23 mouse cellular contexts compared by ENCODE assay signal in the genomic region with DNA sequence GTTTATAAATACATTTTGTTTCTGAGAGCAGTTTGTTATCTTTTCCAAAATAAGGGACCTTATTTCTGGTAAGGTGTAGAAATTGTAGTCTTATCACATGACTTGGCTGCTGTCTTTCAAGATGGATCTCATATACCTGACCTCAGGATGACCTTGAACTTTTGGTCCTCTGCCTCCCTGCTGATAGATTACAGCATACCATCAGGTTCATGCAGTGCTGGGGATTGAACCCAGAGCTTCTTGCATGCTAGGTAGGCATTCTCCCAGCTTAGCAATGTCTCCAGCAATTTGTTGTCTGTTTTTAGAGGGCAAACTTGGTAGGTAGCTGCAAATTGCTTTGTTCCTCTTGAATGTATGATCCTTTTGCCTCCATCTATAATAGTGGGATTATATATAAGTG.
"Had no signal": no experiment of that assay in that cellular context is flagged by ENCODE, and none has a peak within 500 bp of the region (broad histone marks: within the 10 kb centered on the region; RNA-seq: fewer than 3 reads in every experiment).

No protein-coding gene starts in this region.

- ATAC-seq: hindbrain, postnatal 0 days; intestine, embryonic 16.5 days; liver, embryonic 12.5 days had no signal

- H3K4me3 ChIP-seq: heart, adult 2 months; heart, embryonic 13.5 days; heart, embryonic 15.5 days; hindbrain, embryonic 13.5 days; hindbrain, embryonic 15.5 days; layer of hippocampus, adult 2 months; left cerebral cortex, adult 2 months; limb, embryonic 13.5 days; limb, embryonic 15.5 days; liver, embryonic 12.5 days had no signal

- H3K27ac ChIP-seq: heart, adult 2 months; heart, embryonic 13.5 days; heart, embryonic 15.5 days; hindbrain, embryonic 13.5 days; hindbrain, embryonic 15.5 days; hindbrain, postnatal 0 days; layer of hippocampus, adult 2 months; left cerebral cortex, adult 2 months; limb, embryonic 13.5 days; limb, embryonic 15.5 days; liver, embryonic 12.5 days; liver, embryonic 14.5 days had no signal

- H3K9me3 ChIP-seq: heart, embryonic 13.5 days; heart, embryonic 15.5 days; hindbrain, embryonic 13.5 days; hindbrain, embryonic 15.5 days; limb, embryonic 13.5 days; limb, embryonic 15.5 days; liver, embryonic 12.5 days had no signal

- DNase-seq: gastrocnemius, postnatal 14 days; gastrocnemius, postnatal 36 days; heart, adult 2 months; heart, postnatal 10 days; heart, postnatal 36 days; kidney, adult 18-20 months; kidney, adult 9 months; kidney, postnatal 10 days; kidney, postnatal 36 days; lung, adult 18-20 months had no signal

- H3K9ac ChIP-seq: heart, embryonic 13.5 days; heart, embryonic 15.5 days; hindbrain, embryonic 13.5 days; hindbrain, embryonic 15.5 days; limb, embryonic 13.5 days; limb, embryonic 15.5 days; liver, embryonic 12.5 days; liver, embryonic 14.5 days had no signal

- H3K4me2 ChIP-seq: heart, embryonic 11.5 days; heart, embryonic 13.5 days; heart, embryonic 15.5 days; hindbrain, embryonic 13.5 days; hindbrain, embryonic 15.5 days; limb, embryonic 13.5 days; limb, embryonic 15.5 days; liver, embryonic 12.5 days had no signal

- H3K27me3 ChIP-seq: heart, embryonic 13.5 days; heart, embryonic 15.5 days; hindbrain, embryonic 13.5 days; hindbrain, embryonic 15.5 days; limb, embryonic 13.5 days; limb, embryonic 15.5 days; liver, embryonic 12.5 days had no signal
